Mouse (Mus musculus) CH12.LX (cell line): Measurements from ENCODE around the gene Riox2. TPM values are rescaled to one million over a fixed set of nuclear protein-coding genes. Genes with fewer than 3 reads are reported as not detected.

Experiments used
- DNase-seq: peaks from one replicate; pipeline ENCODE4 v3.0.0-alpha.2; 2013; ENCODE audit errors: extremely low read depth
- H3K27ac ChIP-seq: 2 replicates; pipeline ENCODE4 v1.5.1; 2012; ENCODE audit warnings: low read depth, mild to moderate bottlenecking, control low read depth, moderate library complexity; ENCODE audit not compliant: insufficient read depth
- H3K27me3 ChIP-seq: replicated peaks from 2 replicates; pipeline ENCODE3; 2012; ENCODE audit warnings: inconsistent platforms
- H3K36me3 ChIP-seq, 2 experiments: replicated peaks in 1 of 2; 2 replicates each; pipeline versions ENCODE3 to v1.6.1; 2012; ENCODE audit warnings: inconsistent platforms in 1 of 2, low read length in 1 of 2, mild to moderate bottlenecking in 1 of 2, mixed read lengths in 1 of 2, moderate library complexity in 1 of 2; ENCODE audit not compliant: control insufficient read depth in 1 of 2, insufficient read depth in 1 of 2
- H3K4me1 ChIP-seq, 2 experiments: 2 replicates each; pipeline ENCODE4 v1.6.1; 2012; ENCODE audit warnings: inconsistent platforms in 1 of 2, moderate library complexity in 1 of 2; ENCODE audit not compliant: insufficient read depth in 2 of 2, control insufficient read depth in 1 of 2
- H3K4me2 ChIP-seq: 2 replicates; pipeline ENCODE4 v1.6.1; 2012; ENCODE audit warnings: low read depth, mild to moderate bottlenecking, control low read depth; ENCODE audit not compliant: poor library complexity, insufficient read depth, severe bottlenecking
- H3K4me3 ChIP-seq, 3 experiments: fragments of 150-350 bp in 1 of 3; sonication (generic) in 1 of 3; replicated peaks in 1 of 3; 2 replicates each; pipeline versions ENCODE3 to v1.5.1; 2011 to 2012; ENCODE audit warnings: low read depth in 2 of 3, low read length in 2 of 3, mild to moderate bottlenecking in 2 of 3, moderate library complexity in 2 of 3, control low read depth in 1 of 3, improper control_type of control experiment in 1 of 3, inconsistent platforms in 1 of 3, mixed read lengths in 1 of 3; ENCODE audit not compliant: poor library complexity in 1 of 3
- H3K79me2 ChIP-seq: replicated peaks from 2 replicates; pipeline ENCODE4 v1.6.1; 2012; ENCODE audit warnings: mild to moderate bottlenecking, moderate library complexity; ENCODE audit not compliant: control insufficient read depth, poor library complexity, insufficient read depth, severe bottlenecking; ENCODE audit errors: extremely low read depth
- H3K9ac ChIP-seq: 2 replicates; pipeline ENCODE4 v1.6.1; 2012; ENCODE audit warnings: low read depth, mild to moderate bottlenecking, control low read depth, moderate library complexity; ENCODE audit not compliant: insufficient read depth
- H3K9me3 ChIP-seq: replicated peaks from 2 replicates; pipeline ENCODE3; 2012; ENCODE audit warnings: low read length, inconsistent platforms, mixed read lengths
- BHLHE40 ChIP-seq: IDR thresholded peaks from 2 replicates; pipeline ENCODE4 v1.6.1; 2011; ENCODE audit warnings: mild to moderate bottlenecking, low read depth, low read length, improper control_type of control experiment
- CHD1 ChIP-seq: IDR thresholded peaks from 2 replicates; pipeline ENCODE4 v1.6.1; 2012; ENCODE audit warnings: low read depth, low read length, improper control_type of control experiment, inconsistent platforms
- CHD2 ChIP-seq: IDR thresholded peaks from 2 replicates; pipeline ENCODE4 v1.6.1; 2011; ENCODE audit warnings: low read length, improper control_type of control experiment
- CTCF ChIP-seq, 2 experiments: IDR thresholded peaks in 1 of 2; conservative IDR thresholded peaks in 1 of 2; 2 replicates each; pipeline ENCODE4 v1.5.1; 2011 to 2012; ENCODE audit warnings: low read depth in 2 of 2, low read length in 2 of 2, improper control_type of control experiment in 1 of 2, inconsistent platforms in 1 of 2, mild to moderate bottlenecking in 1 of 2, moderate library complexity in 1 of 2
- E2F4 ChIP-seq: IDR thresholded peaks from 2 replicates; pipeline ENCODE4 v1.6.1; 2011; ENCODE audit warnings: low read depth, low read length, improper control_type of control experiment; ENCODE audit not compliant: insufficient replicate concordance
- ELF1 ChIP-seq: IDR thresholded peaks from 2 replicates; pipeline ENCODE4 v1.6.1; 2014; ENCODE audit warnings: low read depth, mild to moderate bottlenecking, inconsistent platforms, low read length, improper control_type of control experiment
- EP300 ChIP-seq: IDR thresholded peaks from 2 replicates; pipeline ENCODE4 v1.6.1; 2011; ENCODE audit warnings: low read length, improper control_type of control experiment
- ETS1 ChIP-seq: conservative IDR thresholded peaks from 2 replicates; pipeline ENCODE4 v1.6.1; 2012; ENCODE audit warnings: low read depth, mild to moderate bottlenecking, inconsistent platforms, low read length, improper control_type of control experiment, moderate library complexity
- GABPA ChIP-seq: IDR thresholded peaks from 2 replicates; pipeline ENCODE4 v1.6.1; 2012; ENCODE audit warnings: low read depth, low read length, improper control_type of control experiment, inconsistent platforms; ENCODE audit not compliant: insufficient replicate concordance
- HCFC1 ChIP-seq: IDR thresholded peaks from 2 replicates; pipeline ENCODE4 v1.6.1; 2012; ENCODE audit warnings: low read depth, mild to moderate bottlenecking, inconsistent platforms, low read length, improper control_type of control experiment
- IRF4 ChIP-seq: IDR thresholded peaks from 2 replicates; pipeline ENCODE4 v1.6.1; 2014; ENCODE audit warnings: low read depth, mild to moderate bottlenecking, inconsistent platforms, low read length, improper control_type of control experiment
- JUN ChIP-seq: IDR thresholded peaks from 2 replicates; pipeline ENCODE4 v1.6.1; 2011; ENCODE audit warnings: low read depth, mild to moderate bottlenecking, low read length, improper control_type of control experiment, moderate library complexity; ENCODE audit not compliant: insufficient read depth
- JUND ChIP-seq: conservative IDR thresholded peaks from 2 replicates; pipeline ENCODE4 v1.6.1; 2011; ENCODE audit warnings: low read depth, low read length, improper control_type of control experiment
- KAT2A ChIP-seq: IDR thresholded peaks from 2 replicates; pipeline ENCODE4 v1.6.1; 2012; ENCODE audit warnings: low read length, improper control_type of control experiment, inconsistent platforms; ENCODE audit not compliant: insufficient replicate concordance
- MAFK ChIP-seq: IDR thresholded peaks from 2 replicates; pipeline ENCODE4 v1.6.1; 2011; ENCODE audit warnings: low read length, improper control_type of control experiment; ENCODE audit not compliant: insufficient replicate concordance
- MAX ChIP-seq: IDR thresholded peaks from 2 replicates; pipeline ENCODE4 v1.6.1; 2011; ENCODE audit warnings: low read length, improper control_type of control experiment
- MAZ ChIP-seq: IDR thresholded peaks from 2 replicates; pipeline ENCODE4 v1.6.1; 2012; ENCODE audit warnings: low read depth, mild to moderate bottlenecking, inconsistent platforms, low read length, improper control_type of control experiment, moderate library complexity
- MEF2A ChIP-seq: IDR thresholded peaks from 2 replicates; pipeline ENCODE4 v1.6.1; 2014; ENCODE audit warnings: low read depth, mild to moderate bottlenecking, inconsistent platforms, low read length, improper control_type of control experiment, borderline replicate concordance
- MXI1 ChIP-seq: IDR thresholded peaks from 2 replicates; pipeline ENCODE4 v1.6.1; 2011; ENCODE audit warnings: mild to moderate bottlenecking, low read depth, low read length, improper control_type of control experiment
- MYC ChIP-seq: IDR thresholded peaks from 2 replicates; pipeline ENCODE4 v1.6.1; 2011; ENCODE audit warnings: low read depth, mild to moderate bottlenecking, improper control_type of control experiment, low read length
- NELFE ChIP-seq: IDR thresholded peaks from 2 replicates; pipeline ENCODE4 v1.6.1; 2011; ENCODE audit warnings: low read depth, low read length, improper control_type of control experiment
- NRF1 ChIP-seq: IDR thresholded peaks from 2 replicates; pipeline ENCODE4 v1.6.1; 2014; ENCODE audit warnings: low read depth, mild to moderate bottlenecking, inconsistent platforms, low read length, improper control_type of control experiment, moderate library complexity
- PAX5 ChIP-seq: IDR thresholded peaks from 2 replicates; pipeline ENCODE4 v1.6.1; 2012; ENCODE audit warnings: low read length, inconsistent platforms, mixed read lengths
- POLR2A ChIP-seq: IDR thresholded peaks from 2 replicates; pipeline ENCODE4 v1.6.1; 2011; ENCODE audit warnings: low read depth, mild to moderate bottlenecking, improper control_type of control experiment, low read length
- POLR2AphosphoS2 ChIP-seq: IDR thresholded peaks from 2 replicates; pipeline ENCODE4 v1.6.1; 2011; ENCODE audit warnings: low read depth, low read length, improper control_type of control experiment
- RAD21 ChIP-seq: IDR thresholded peaks from 2 replicates; pipeline ENCODE4 v1.6.1; 2011; ENCODE audit warnings: low read depth, mild to moderate bottlenecking, low read length, improper control_type of control experiment, moderate library complexity
- RCOR1 ChIP-seq: conservative IDR thresholded peaks from 2 replicates; pipeline ENCODE4 v1.6.1; 2012; ENCODE audit warnings: low read depth, mild to moderate bottlenecking, inconsistent platforms, low read length, improper control_type of control experiment
- SIN3A ChIP-seq: IDR thresholded peaks from 2 replicates; pipeline ENCODE4 v1.6.1; 2012; ENCODE audit warnings: low read length, improper control_type of control experiment, inconsistent platforms
- SMC3 ChIP-seq: IDR thresholded peaks from 2 replicates; pipeline ENCODE4 v1.6.1; 2011; ENCODE audit warnings: low read depth, low read length, improper control_type of control experiment
- TBP ChIP-seq: conservative IDR thresholded peaks from 2 replicates; pipeline ENCODE4 v1.6.1; 2011; ENCODE audit warnings: low read depth, low read length, improper control_type of control experiment
- TCF12 ChIP-seq: IDR thresholded peaks from 2 replicates; pipeline ENCODE4 v1.6.1; 2014; ENCODE audit warnings: low read depth, mild to moderate bottlenecking, inconsistent platforms, low read length, improper control_type of control experiment
- UBTF ChIP-seq: IDR thresholded peaks from 2 replicates; pipeline ENCODE4 v1.6.1; 2012; ENCODE audit warnings: low read depth, mild to moderate bottlenecking, inconsistent platforms, low read length, improper control_type of control experiment, moderate library complexity
- USF1 ChIP-seq: IDR thresholded peaks from 2 replicates; pipeline ENCODE4 v1.6.1; 2014; ENCODE audit warnings: low read depth, mild to moderate bottlenecking, inconsistent platforms, low read length, improper control_type of control experiment
- USF2 ChIP-seq: conservative IDR thresholded peaks from 2 replicates; pipeline ENCODE4 v1.6.1; 2011; ENCODE audit warnings: low read depth, low read length, improper control_type of control experiment
- ZC3H11A ChIP-seq: IDR thresholded peaks from 2 replicates; pipeline ENCODE4 v1.6.1; 2012; ENCODE audit warnings: low read depth, mild to moderate bottlenecking, inconsistent platforms, low read length, improper control_type of control experiment
- ZKSCAN1 ChIP-seq: IDR thresholded peaks from 2 replicates; pipeline ENCODE4 v1.6.1; 2012; ENCODE audit warnings: low read depth, inconsistent platforms, low read length, improper control_type of control experiment, borderline replicate concordance
- ZMIZ1 ChIP-seq: IDR thresholded peaks from 2 replicates; pipeline ENCODE4 v1.6.1; 2012; ENCODE audit warnings: low read depth, mild to moderate bottlenecking, inconsistent platforms, low read length, improper control_type of control experiment
- ZNF384 ChIP-seq: IDR thresholded peaks from 2 replicates; pipeline ENCODE4 v1.6.1; 2012; ENCODE audit warnings: low read depth, low read length, improper control_type of control experiment, inconsistent platforms
- dilution Hi-C: fragments of 300-500 bp; cut with MboI; formaldehyde crosslinking; loops from 2 replicates; pipeline ENCODE4 v1.14.3; 2020; ENCODE audit warnings: low sequenced_read_pairs; ENCODE audit not compliant: extremely low pct_unique_long_range_greater_than_20kb, extremely low pct_ligation_motif_present
- in situ Hi-C: fragments of 300-500 bp; cut with MboI; formaldehyde crosslinking; loops from 3 replicates; pipeline ENCODE4 v1.14.3; 2019; ENCODE audit warnings: low sequenced_read_pairs, low pct_ligation_motif_present, low pct_unique_long_range_greater_than_20kb, mixed read lengths
- polyA plus RNA-seq: library from polyadenylated mRNA; unstranded; fragments of >175 nt; gene quantifications from 2 replicates; pipeline ENCODE4 v1.2.1, GENCODE M21; 2012; ENCODE audit warnings: low read depth; ENCODE audit not compliant: insufficient read length
- total RNA-seq, 2 experiments: library from RNA; depleted of rRNA; stranded (reverse); fragments of 300-350 nt in 1 of 2; fragments of >200 nt in 1 of 2; gene quantifications; 2 replicates each; pipeline ENCODE4 v1.2.3; 2012 to 2014

Riox2 gene
- 53.6 and 59.0 TPM in 2 replicates for total RNA-seq (2012; rRNA removed)
- total RNA-seq (2014; rRNA removed) = 43.2 and 47.3 TPM in 2 replicates
- polyA plus RNA-seq = 90.7 and 102 TPM in 2 replicates

DNA sequence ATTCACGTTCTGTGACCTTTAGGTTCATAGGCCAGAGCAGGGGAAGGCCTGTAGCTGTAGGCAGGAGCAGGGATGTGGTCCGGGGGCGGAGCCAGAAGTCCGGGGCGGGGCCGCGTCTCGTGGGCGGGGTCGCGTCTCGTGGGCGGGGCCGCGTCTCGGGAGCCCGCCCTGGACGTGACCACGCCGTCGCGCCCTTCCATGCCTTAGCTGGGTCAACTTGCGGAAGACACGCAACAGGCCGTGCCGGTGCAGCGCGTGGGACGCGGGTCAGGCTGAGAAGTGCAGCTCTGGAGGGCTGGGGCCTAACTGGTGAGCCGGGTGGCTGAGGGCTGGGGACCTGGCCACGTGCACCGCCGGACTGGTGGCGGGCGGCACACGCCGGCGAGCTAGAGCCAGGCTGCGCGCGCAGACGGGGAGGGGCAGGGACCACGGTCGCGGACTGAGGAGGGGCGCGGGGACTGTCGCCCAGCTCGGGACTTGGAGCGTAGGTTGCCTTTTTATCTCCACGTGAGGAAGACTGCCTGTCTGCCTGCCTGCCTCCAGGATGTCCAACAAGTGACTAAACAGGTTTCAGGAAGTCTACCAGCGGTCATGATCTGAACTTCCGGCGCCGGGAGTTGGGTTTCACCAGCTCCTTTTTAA, at the start of gene Riox2:
TSS of gene Riox2 (plus strand) at position 139 of the 642 bp plus-strand sequence.
- Histone ChIP-seq H3K79me2 (peaks cover 20% of the 10 kb centered on the region), H3K4me3 (peak within 1 kb of the TSS; percentile 69 to 88 (median 86)), H3K9me3 (no peaks in the 10 kb centered on the region), H3K9ac (peak within 1 kb of the TSS; percentile 67), H3K4me2 (peak within 1 kb of the TSS; percentile 97), H3K36me3 (peaks cover 14 to 20% of the 10 kb centered on the region in 2 experiments), H3K27ac (peak within 1 kb of the TSS; percentile 29)
- peak; percentile 81 for DNase-seq
- in situ Hi-C loops = loop anchor here (10.0 kb wide), 1 partner anchor 83 kb away; no protein-coding TSS in a partner anchor
- dilution Hi-C loops = no loop called here
- TF ChIP-seq E2F4 = no peak
- TF ChIP-seq KAT2A = no peak
- TF ChIP-seq NELFE = peak; percentile 86
- no peak for TF ChIP-seq JUN
- TF ChIP-seq ZMIZ1 = peak; percentile 76
- TF ChIP-seq CTCF (conservative IDR thresholded peaks at IDR 0.05 in 1 of 2, IDR thresholded peaks at IDR 0.05 in 1 of 2; ENCODE audit: low read depth in 2 of 2, low read length in 2 of 2) = no peak
- TF ChIP-seq ELF1 = peak; percentile 66
- TF ChIP-seq MYC = peak; percentile 97
- TF ChIP-seq RCOR1 = no peak
- no peak for TF ChIP-seq MAFK
- TF ChIP-seq MAX = peak; percentile 96
- no peak for TF ChIP-seq ZC3H11A
- TF ChIP-seq MAZ = peak; percentile 55; the same call in 1 of the 2 replicates
- TF ChIP-seq NRF1 = peak; percentile 86
- TF ChIP-seq TCF12 = peak; percentile 80; the same call in 1 of the 2 replicates
- no peak for TF ChIP-seq ZNF384
- no peak for TF ChIP-seq PAX5
- no peak for TF ChIP-seq EP300
- TF ChIP-seq SIN3A = peak; percentile 84
- no peak for TF ChIP-seq JUND
- no peak for TF ChIP-seq GABPA
- TF ChIP-seq ZKSCAN1 = no peak
- TF ChIP-seq USF1 = peak; percentile 34
- TF ChIP-seq CHD2 = no peak
- TF ChIP-seq USF2 = no peak
- TF ChIP-seq RAD21 = no peak
- TF ChIP-seq TBP = peak; percentile 62; the same call in 1 of the 2 replicates
- TF ChIP-seq UBTF = no peak
- TF ChIP-seq MXI1 = peak; percentile 99
- no peak for TF ChIP-seq SMC3
- peak; percentile 87 for TF ChIP-seq BHLHE40
- TF ChIP-seq POLR2A = peak; percentile 95
- peak; percentile 24; the same call in 1 of the 2 replicates for TF ChIP-seq HCFC1
- TF ChIP-seq POLR2AphosphoS2 = 0 out of 2 replicates have a peak, but pooled peaks have one; percentile 40
- TF ChIP-seq ETS1 = no peak
- no peak; the same call in 1 of the 2 replicates for TF ChIP-seq IRF4
- TF ChIP-seq CHD1 = no peak
- peak; percentile 52; the same call in 1 of the 2 replicates for TF ChIP-seq MEF2A
- TF ChIP-seq, all 38 proteins: peak for 17
- H3K4me1 ChIP-seq = peaks cover 0 to 32% of the 10 kb centered on the region in 2 experiments; a peak in 3 of 4 replicates
- H3K27me3 ChIP-seq = no peaks in the 10 kb centered on the region
